Comparison of ENCODE assay signal across 8 mouse cellular contexts in the genomic region with DNA sequence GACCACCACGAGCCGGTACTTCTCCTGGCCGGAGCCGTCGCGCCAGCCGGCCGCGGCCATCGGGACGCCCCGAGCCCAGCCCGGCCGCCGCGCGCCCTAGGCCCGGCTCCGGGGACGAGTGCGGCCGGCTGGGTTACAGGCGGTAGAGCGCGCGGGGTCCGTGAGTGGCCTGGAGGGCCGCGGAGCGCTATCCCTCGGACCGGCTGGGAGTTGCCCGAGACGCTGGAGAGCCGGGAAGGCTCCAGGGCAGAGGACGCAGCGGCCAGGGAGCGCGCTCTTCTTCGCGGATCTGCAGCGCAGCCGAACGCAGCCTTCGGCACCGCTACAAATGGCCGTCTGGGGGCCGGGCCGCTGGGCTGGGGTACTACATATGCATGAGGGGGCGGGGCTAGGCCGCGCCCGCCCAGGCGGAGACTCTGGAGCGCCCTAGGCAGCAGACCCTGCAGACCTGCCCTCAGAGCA. TPM values are rescaled to one million over a fixed set of nuclear protein-coding genes. Genes with fewer than 3 reads are reported as not detected.
A peak's percentile ranks its signal among the peaks of the same experiment; 100 is the strongest.
DNase-seq lines count a peak whose midpoint lies in the region; ATAC-seq lines count a peak whose summit lies in the region.

Rras2 (minus strand) TSS at position 338 of the 462 bp plus-strand sequence.

- intact Hi-C loops in gastrocnemius, postnatal 14 days (cut with DNase I; ENCODE audit: low total_unique reads): no loop called here

- DNase-seq in WW6 (ENCODE audit: low read depth, low spot score): peak; percentile 76
- peak; percentile 86 for DNase-seq in gastrocnemius, postnatal 14 days
- peak; percentile 89 for DNase-seq in induced T-regulatory cell, adult 2 months (ENCODE audit: low read depth)
- peak; percentile 67 to 72 for DNase-seq in left cerebral cortex, adult 8-10 months (ENCODE audit: low spot score in 2 of 2)
- peak; percentile 91 to 92 for DNase-seq in right cerebral cortex, postnatal 10 days (ENCODE audit: low spot score in 2 of 2)
- DNase-seq in urinary bladder, postnatal 14 days (ENCODE audit: low spot score): peak; percentile 91

- ATAC-seq in common myeloid progenitor, adult 5-6 weeks (replicated peaks; ENCODE audit: low read depth, poor library complexity, severe bottlenecking): peak; percentile 97

- H3K4me1 ChIP-seq in megakaryocyte, embryonic 14.5 days: peaks cover 20% of the 10 kb centered on the region

- peaks cover 55% of the 10 kb centered on the region for H3K27me3 ChIP-seq in megakaryocyte, embryonic 14.5 days (replicated peaks)

- peak within 1 kb of the TSS; percentile 92 for H3K4me3 ChIP-seq in megakaryocyte, embryonic 14.5 days (replicated peaks)

- no peaks in the 10 kb centered on the region for H3K9me3 ChIP-seq in megakaryocyte, embryonic 14.5 days

- H3K36me3 ChIP-seq in megakaryocyte, embryonic 14.5 days (replicated peaks; ENCODE audit: low read length): no peaks in the 10 kb centered on the region

RNA-seq across cellular contexts. Expression of gene Rras2, which starts in this region (rescaled TPM):
- total RNA-seq in common myeloid progenitor, adult 5-6 weeks (2017): 5.4 and 7.4 TPM in 2 replicates
- total RNA-seq in gastrocnemius, postnatal 14 days (2021): 10 to 100 TPM; 13.8 to 17.1 TPM
- 10 to 100 TPM; 13.4 to 16.2 (median 13.9) TPM for total RNA-seq in left cerebral cortex, adult 8-10 months (2022)
- 1.6 and 8.4 TPM in 2 replicates for polyA plus RNA-seq in megakaryocyte, embryonic 14.5 days (2012; ENCODE audit: insufficient read depth, low replicate concordance)

Comparison
In these comparisons a context has a peak if more than half of its experiments do, and no peak if none do; other contexts are left out.
1. Peak in every context shown above with its lines: DNase-seq, ATAC-seq and H3K4me3 ChIP-seq.